Mouse (Mus musculus): Measurements from ENCODE around the gene Rnf13.
"Not testable (repeated sequence)": the region's sequence is repeated elsewhere in the genome, so short reads cannot be mapped to it uniquely, and the experiment has no call there.

Gene Rnf13

GRCm38 (mm10) chr3:57735511-57736370 lies at the start of gene Rnf13:
Gene Rnf13, plus strand, starts transcription at chr3:57736062.
- DNase-seq (ENCODE audit: low read depth in 1 of 2, low spot score in 2 of 2) = peak; percentile 84 to 90

DNA sequence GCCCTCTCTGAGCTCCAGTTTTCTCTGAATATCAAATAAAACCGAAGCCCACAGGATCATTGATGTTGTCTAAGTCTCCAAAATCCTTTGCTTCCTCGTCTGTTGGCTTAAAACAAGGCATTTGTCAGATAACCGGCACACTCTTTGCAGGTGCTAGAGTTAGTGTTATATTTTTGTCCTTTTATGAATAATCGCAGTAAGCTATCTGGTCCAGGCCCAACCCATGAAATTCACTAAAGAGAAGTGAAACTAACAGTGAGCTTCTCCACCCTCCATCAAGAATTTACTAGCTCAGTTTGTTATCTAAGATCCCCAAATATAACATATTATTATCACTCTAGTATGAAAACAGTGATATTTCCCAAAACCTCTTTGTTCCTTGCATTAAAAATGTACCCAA lies 44.1 kb upstream of the Rnf13 start:
- no peak for DNase-seq (ENCODE audit: low read depth in 1 of 2, low spot score in 2 of 2)

DNA sequence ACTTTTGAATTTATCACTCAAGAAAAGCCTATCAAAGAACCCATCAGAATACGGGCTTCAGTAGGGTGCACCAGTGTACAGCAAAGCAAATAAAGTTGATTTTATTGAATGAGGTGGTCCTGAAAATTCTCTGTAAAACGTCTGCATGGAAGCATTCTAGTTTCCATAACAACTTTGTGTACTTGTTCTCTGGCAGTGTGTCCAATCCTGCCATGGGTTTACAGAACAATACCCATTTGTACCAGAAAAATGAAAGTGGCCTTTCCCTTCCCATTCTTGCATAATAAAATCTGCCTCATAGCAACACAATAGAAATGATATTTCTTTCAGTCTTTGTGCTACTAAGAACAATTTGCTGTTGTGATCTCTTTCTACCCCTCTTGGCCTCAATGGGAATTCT lies 43.1 kb upstream of the Rnf13 start, which contains the start of gene Ankub1:
Ankub1 (minus strand) TSS at position 81 of the 400 bp plus-strand sequence.
- no peak for DNase-seq (ENCODE audit: low read depth in 1 of 2, low spot score in 2 of 2)

DNA sequence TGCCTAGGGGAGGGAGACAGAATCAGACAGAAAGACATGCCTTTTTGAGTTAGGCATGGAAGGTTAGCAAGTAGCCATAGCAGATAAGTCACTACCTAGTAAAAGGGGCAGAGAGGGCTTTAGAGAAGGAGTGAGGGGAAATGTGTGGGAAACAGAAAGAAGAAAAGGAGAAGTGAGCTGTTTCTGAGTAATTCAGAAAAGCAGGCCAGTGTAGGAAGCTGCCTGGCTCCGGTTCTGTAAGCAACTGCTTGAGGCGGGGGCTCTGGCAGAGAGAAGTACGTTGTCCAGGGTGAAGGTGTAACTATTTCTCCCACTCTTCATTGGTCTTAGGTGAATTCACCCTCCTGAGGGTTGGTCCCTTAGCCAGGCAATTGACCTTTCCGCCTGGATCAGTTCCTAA lies 39.6 kb upstream of the Rnf13 start:
- DNase-seq (ENCODE audit: low read depth in 1 of 2, low spot score in 2 of 2) = no peak

GRCm38 (mm10) chr3:57696779-57697178 lies 39.1 kb upstream of the Rnf13 start:
- no peak for DNase-seq (ENCODE audit: low read depth in 1 of 2, low spot score in 2 of 2)

DNA sequence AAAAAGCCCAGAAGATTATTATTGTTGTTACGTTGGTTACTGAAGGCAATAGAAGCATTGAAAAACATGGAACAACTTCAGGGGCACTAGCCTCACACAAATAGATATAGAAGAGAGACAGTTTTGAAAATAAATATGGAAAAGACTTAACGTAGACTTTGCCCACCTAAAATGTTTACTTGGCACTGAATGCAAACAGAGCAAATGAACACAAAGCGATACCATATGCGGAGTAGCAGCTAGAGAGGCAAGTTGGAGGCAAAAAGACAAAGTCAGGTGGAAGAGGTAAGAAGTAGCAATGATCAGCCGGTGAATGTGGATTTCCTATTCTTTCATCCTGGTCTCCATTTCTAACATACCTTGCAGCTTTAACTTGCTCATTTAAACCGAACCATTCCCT lies 21.7 kb upstream of the Rnf13 start:
- no peak for DNase-seq (ENCODE audit: low read depth in 1 of 2, low spot score in 2 of 2)

- DNase-seq (ENCODE audit: low read depth in 1 of 2, low spot score in 2 of 2) = no peak
Measured at GRCm38 (mm10) chr3:57732206-57732915, 3.5 kb upstream of the Rnf13 start.

GRCm38 (mm10) chr3:57736419-57737095 lies 695 bp downstream of the Rnf13 start:
- DNase-seq (ENCODE audit: low read depth in 1 of 2, low spot score in 2 of 2) = no peak

GRCm38 (mm10) chr3:57739830-57740229 lies 4.0 kb downstream of the Rnf13 start:
- DNase-seq (ENCODE audit: low read depth in 1 of 2, low spot score in 2 of 2) = no peak

- DNase-seq (ENCODE audit: low read depth in 1 of 2, low spot score in 2 of 2) = no peak
Measured at GRCm38 (mm10) chr3:57748576-57749267, 12.9 kb downstream of the Rnf13 start.

- DNase-seq (ENCODE audit: low read depth in 1 of 2, low spot score in 2 of 2) = no peak
Measured at GRCm38 (mm10) chr3:57776915-57777314, 41.1 kb downstream of the Rnf13 start.

DNA sequence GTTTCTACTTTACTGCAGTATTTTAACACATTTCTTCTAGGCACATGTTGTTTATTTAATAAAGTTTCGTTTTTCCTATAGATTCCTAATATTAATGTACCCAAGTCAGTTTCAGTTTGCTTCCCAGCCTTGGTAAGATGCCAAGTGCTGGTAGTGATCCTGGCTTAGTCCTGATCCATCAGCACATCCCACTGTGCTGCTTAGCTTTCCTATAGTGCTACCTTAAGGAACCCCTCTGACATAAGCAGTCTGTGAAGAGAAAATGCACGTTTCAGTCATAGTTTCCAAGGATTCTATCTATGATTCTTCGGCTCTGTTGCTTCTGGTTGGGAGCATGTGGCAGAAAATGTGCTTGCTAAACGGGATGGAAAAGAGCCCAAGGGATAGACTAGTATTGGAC lies 52.6 kb downstream of the Rnf13 start:
- no peak for DNase-seq (ENCODE audit: low read depth in 1 of 2, low spot score in 2 of 2)

- no peak for DNase-seq (ENCODE audit: low read depth in 1 of 2, low spot score in 2 of 2)
Measured at GRCm38 (mm10) chr3:57789005-57789962, 53.4 kb downstream of the Rnf13 start.

- no peak for DNase-seq (ENCODE audit: low read depth in 1 of 2, low spot score in 2 of 2)
Measured at GRCm38 (mm10) chr3:57791104-57791503, 55.2 kb downstream of the Rnf13 start.

- DNase-seq (ENCODE audit: low read depth in 1 of 2, low spot score in 2 of 2) = not testable (repeated sequence)
Measured at GRCm38 (mm10) chr3:57795071-57795470, 59.2 kb downstream of the Rnf13 start.

GRCm38 (mm10) chr3:57815447-57815846 lies 79.6 kb downstream of the Rnf13 start:
- DNase-seq (ENCODE audit: low read depth in 1 of 2, low spot score in 2 of 2) = no peak

DNA sequence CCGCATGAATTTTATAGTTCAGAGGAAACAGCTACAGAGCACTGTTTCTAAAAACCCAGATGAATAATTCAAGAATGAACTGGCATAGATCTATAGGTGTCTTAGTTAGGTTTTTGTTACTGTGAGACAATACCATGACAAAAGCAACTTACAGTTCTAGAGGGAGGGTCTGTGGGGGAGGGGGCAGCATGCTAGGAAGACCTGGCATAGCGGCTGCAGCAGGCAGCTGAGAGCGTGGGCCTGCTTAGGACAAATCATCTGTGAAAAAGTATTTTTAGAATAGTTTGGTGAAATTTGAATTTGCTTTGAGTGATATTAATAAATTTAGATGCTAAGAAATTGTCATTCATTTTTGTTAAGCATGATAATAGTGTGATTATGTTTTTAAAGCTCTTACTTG lies 90.0 kb downstream of the Rnf13 start:
- DNase-seq (ENCODE audit: low read depth in 1 of 2, low spot score in 2 of 2) = no peak

DNA sequence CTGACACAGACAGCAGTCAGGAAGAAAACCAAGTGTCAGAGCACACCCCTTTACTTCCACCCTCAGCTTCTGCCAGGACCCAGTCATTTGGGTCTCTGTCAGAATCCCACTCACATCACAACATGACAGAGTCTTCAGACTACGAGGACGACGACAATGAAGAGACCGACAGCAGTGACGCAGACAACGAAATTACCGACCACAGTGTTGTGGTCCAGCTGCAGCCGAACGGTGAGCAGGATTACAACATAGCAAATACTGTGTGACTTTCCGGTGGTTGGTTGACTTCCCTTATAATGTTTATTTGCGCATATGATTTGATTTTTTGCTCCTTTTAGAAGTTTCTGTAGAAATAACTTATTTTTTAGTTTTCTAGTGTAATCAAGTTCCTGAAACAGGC lies 97.7 kb downstream of the Rnf13 start:
- no peak for DNase-seq (ENCODE audit: low read depth in 1 of 2, low spot score in 2 of 2)

DNA sequence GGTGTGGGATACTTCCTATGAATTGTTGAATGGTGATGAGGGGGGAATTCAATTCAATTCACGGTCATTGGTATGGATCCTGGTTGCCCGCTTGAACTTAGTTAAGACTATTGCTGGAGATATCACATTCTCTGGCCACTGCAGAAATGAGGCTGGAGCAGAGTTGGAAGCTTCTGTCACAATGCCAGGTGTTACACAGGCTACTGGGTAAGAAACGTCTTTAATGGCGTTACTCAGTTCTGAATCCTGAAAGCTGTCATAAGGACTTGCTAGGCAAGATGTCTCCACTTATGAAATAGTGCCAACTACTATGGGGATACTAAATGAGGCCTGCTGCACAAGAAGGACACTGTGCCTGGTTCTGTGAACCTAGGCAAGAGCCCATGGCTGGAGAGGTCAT lies 101.0 kb downstream of the Rnf13 start:
- DNase-seq (ENCODE audit: low read depth in 1 of 2, low spot score in 2 of 2) = no peak

DNA sequence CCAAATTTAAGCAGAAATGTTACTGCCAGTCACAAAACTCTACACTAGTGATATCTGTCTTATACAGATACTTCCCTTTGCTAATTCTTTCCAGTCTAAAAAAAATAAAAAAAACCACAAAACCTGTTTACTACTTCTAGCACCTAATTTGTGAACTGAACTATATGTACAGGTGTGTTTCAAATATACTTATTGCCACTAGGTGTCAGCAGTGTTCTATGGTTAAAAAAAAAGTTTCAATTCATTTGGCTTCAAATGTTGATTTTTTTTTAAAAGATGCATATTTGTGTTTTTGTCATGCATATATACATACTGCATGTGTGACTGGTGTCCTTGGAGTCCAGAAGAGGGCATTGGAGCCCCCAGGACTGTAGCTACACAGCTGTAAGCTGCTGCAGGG lies 107.9 kb downstream of the Rnf13 start:
- DNase-seq (ENCODE audit: low read depth in 1 of 2, low spot score in 2 of 2) = no peak

Measured in monocyte, adult 2 months (primary cell).